Mouse (Mus musculus) bone marrow macrophage, adult 2 months (primary cell): Measurements from ENCODE around the gene Slc8a1.

Experiments
- CTCF ChIP-seq: IDR thresholded peaks from 2 replicates; pipeline ENCODE4 v1.5.1; 2012; ENCODE audit warnings: low read depth, mild to moderate bottlenecking, low read length, moderate library complexity
- POLR2A ChIP-seq: IDR thresholded peaks from 2 replicates; pipeline ENCODE4 v1.6.1; 2012; ENCODE audit warnings: mild to moderate bottlenecking, low read depth, low read length, borderline replicate concordance

DNA sequence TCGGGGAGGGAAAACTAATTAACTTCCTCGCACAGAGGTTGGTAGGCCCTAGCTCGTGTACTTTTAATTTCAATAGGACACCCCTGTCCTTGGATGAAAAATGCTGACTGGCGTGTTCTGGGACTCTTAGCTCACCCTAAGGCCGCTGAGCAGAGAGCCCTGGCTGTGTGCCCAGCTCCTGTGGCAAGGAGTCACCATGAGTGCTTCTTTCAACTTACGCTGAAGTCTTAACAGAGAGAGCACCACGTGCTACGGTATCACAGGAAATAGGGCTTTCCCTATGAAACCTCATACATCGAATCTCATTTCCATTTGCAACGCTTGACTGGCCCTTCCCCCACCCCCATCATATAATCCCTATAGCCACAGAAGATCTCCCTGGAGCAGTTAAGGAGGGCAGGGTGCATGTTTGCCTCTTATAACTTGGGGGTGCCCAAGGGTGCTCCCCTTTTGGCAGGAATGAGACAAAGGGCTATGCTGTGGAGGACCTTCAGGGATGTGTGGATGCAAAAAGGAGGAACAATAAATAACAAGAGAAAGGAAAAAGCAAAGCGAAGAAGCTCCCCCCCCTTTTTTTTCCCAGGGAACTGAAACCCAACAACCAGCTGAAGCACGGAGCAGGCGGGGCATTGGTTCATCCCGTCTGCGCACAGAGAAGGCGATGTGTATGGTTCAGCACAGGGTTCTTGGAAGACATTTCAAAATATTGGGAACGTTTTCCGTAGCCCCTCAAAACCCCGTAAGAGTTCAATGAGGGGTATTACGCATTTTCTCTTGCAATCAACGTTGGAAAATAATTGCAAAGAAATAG, 257.6 kb downstream of the Slc8a1 start:
- TF ChIP-seq CTCF (no peak), POLR2A (no peak)
